In genomic region chr17:8340407-8341359, GRCm38 (mm10) we compare ENCODE assay signal across 8 mouse cellular contexts. TPM values are rescaled to one million over a fixed set of nuclear protein-coding genes. Genes with fewer than 3 reads are reported as not detected.
A peak's percentile ranks its signal among the peaks of the same experiment; 100 is the strongest.
DNase-seq lines count a peak whose midpoint lies in the region; ATAC-seq lines count a peak whose summit lies in the region.
"Had no signal": no experiment of that assay in that cellular context is flagged by ENCODE, and none has a peak within 500 bp of the region (broad histone marks: within the 10 kb centered on the region; RNA-seq: fewer than 3 reads in every experiment).

No protein-coding gene starts in this region.

- peak; percentile 35 for ATAC-seq in CD4-positive, CD25-positive, alpha-beta regulatory T cell, adult 4 months
- peak; percentile 80 for ATAC-seq in embryonic facial prominence, embryonic 11.5 days (replicated peaks; ENCODE audit: insufficient number of reproducible peaks, low FRiP score, low TSS enrichment, low read depth)
- ATAC-seq in hematopoietic stem cell, adult 5-6 weeks (replicated peaks in 1 of 2; ENCODE audit: insufficient read depth in 1 of 2, low FRiP score in 2 of 2, low TSS enrichment in 1 of 2, low read depth in 1 of 2, poor library complexity in 2 of 2, severe bottlenecking in 2 of 2), result peak; percentile 30 to 47; a peak in 2 of 4 replicates
- ATAC-seq in stomach, embryonic 16.5 days (ENCODE audit: insufficient read depth, low FRiP score), result peak; percentile 45

- intact Hi-C loops in left cerebral cortex, postnatal 14 days (cut with DNase I), result no loop called here

- peak overlapping the region; percentile 56 for H3K4me3 ChIP-seq in embryonic facial prominence, embryonic 11.5 days (ENCODE audit: low read depth, low read length)
- peak overlapping the region; percentile 48 for H3K4me3 ChIP-seq in stomach, embryonic 16.5 days (replicated peaks; ENCODE audit: low read length)
- H3K4me3 ChIP-seq: erythroblast, embryonic 14.5 days had no signal

- H3K36me3 ChIP-seq in embryonic facial prominence, embryonic 11.5 days (replicated peaks; ENCODE audit: control insufficient read depth, insufficient read depth, low read depth, low read length), result no peaks in the 10 kb centered on the region
- no peaks in the 10 kb centered on the region for H3K36me3 ChIP-seq in stomach, embryonic 16.5 days (ENCODE audit: control insufficient read depth, insufficient read depth, low read length)

- peak overlapping the region; percentile 100 for H3K4me2 ChIP-seq in embryonic facial prominence, embryonic 11.5 days (ENCODE audit: low read depth, low read length)
- H3K4me2 ChIP-seq in stomach, embryonic 16.5 days (ENCODE audit: low read depth, low read length), result peak overlapping the region; percentile 95

- peaks cover 3% of the 10 kb centered on the region for H3K4me1 ChIP-seq in embryonic facial prominence, embryonic 11.5 days (ENCODE audit: control insufficient read depth, insufficient read depth, low read length)
- H3K4me1 ChIP-seq in stomach, embryonic 16.5 days (ENCODE audit: control insufficient read depth, insufficient read depth, low read length), result peaks cover 7% of the 10 kb centered on the region

- peak; percentile 71 for DNase-seq in ZHBTc4 (ENCODE audit: low read depth, low spot score)
- DNase-seq in embryonic facial prominence, embryonic 11.5 days (ENCODE audit: low spot score), result peak; percentile 23
- peak; percentile 53 to 58 for DNase-seq in left cerebral cortex, postnatal 14 days (ENCODE audit: low spot score in 2 of 2)
- DNase-seq in mesoderm, embryonic 11.5 days (ENCODE audit: low read depth, low spot score), result peak; percentile 41

- no peaks in the 10 kb centered on the region for H3K9me3 ChIP-seq in embryonic facial prominence, embryonic 11.5 days (replicated peaks; ENCODE audit: control insufficient read depth, low read length)
- no peaks in the 10 kb centered on the region for H3K9me3 ChIP-seq in stomach, embryonic 16.5 days (replicated peaks; ENCODE audit: control insufficient read depth, low read length)

- H3K27me3 ChIP-seq in embryonic facial prominence, embryonic 11.5 days (ENCODE audit: control insufficient read depth, insufficient read depth, low read length), result peaks cover 36% of the 10 kb centered on the region
- H3K27me3 ChIP-seq in stomach, embryonic 16.5 days (ENCODE audit: control insufficient read depth, insufficient read depth, low read length), result peaks cover 36% of the 10 kb centered on the region

- H3K27ac ChIP-seq in embryonic facial prominence, embryonic 11.5 days (replicated peaks; ENCODE audit: low read depth, low read length), result no peak overlapping the region
- no peak overlapping the region for H3K27ac ChIP-seq in stomach, embryonic 16.5 days (ENCODE audit: low read length)

- under 1% methylated on average over 71 of the region's 92 CpGs for WGBS in embryonic facial prominence, embryonic 11.5 days
- under 1% methylated on average over 78 of the region's 92 CpGs for WGBS in stomach, embryonic 16.5 days

- peak overlapping the region; percentile 65 for H3K9ac ChIP-seq in embryonic facial prominence, embryonic 11.5 days (replicated peaks; ENCODE audit: low read length)
- H3K9ac ChIP-seq in stomach, embryonic 16.5 days (ENCODE audit: low read length), result peak overlapping the region; percentile 66

RNA-seq across cellular contexts. Expression of gene Prr18, which starts 3.4 kb away (rescaled TPM):
- polyA plus RNA-seq in CD4-positive, CD25-positive, alpha-beta regulatory T cell, adult 4 months (2017; shearing (Covaris generic)), result not detected
- 0.31 and 0.49 TPM in 2 replicates for polyA plus RNA-seq in embryonic facial prominence, embryonic 11.5 days (2014; fragmentation: Nextera tagmentation; extraction: Ambion mirVana)
- not detected in 2 replicates for total RNA-seq in hematopoietic stem cell, adult 5-6 weeks (2017)
- 10 to 100 TPM in 1 of 2 experiments, 1 to 10 TPM in 1; 7.2 to 12.3 TPM for total RNA-seq in left cerebral cortex, postnatal 14 days (2021)
- polyA plus RNA-seq in stomach, embryonic 16.5 days (2015; fragmentation: Nextera tagmentation; extraction: Ambion mirVana), result 0.15 and 0.31 TPM in 2 replicates

RNA-seq across cellular contexts. Expression of gene T2, which starts 15.1 kb away (rescaled TPM):
- polyA plus RNA-seq in CD4-positive, CD25-positive, alpha-beta regulatory T cell, adult 4 months (2017; shearing (Covaris generic)), result 1 to 10 TPM in 1 of 2 experiments, under 1 TPM in 1; 0.51 to 2.7 TPM
- 0.74 and 1.2 TPM in 2 replicates for polyA plus RNA-seq in embryonic facial prominence, embryonic 11.5 days (2014; fragmentation: Nextera tagmentation; extraction: Ambion mirVana)
- not detected in 2 replicates for total RNA-seq in hematopoietic stem cell, adult 5-6 weeks (2017)
- total RNA-seq in left cerebral cortex, postnatal 14 days (2021), result under 1 TPM in 1 of 2 experiments, not detected in 1; 0.33 TPM
- polyA plus RNA-seq in stomach, embryonic 16.5 days (2015; fragmentation: Nextera tagmentation; extraction: Ambion mirVana), result 0.13 and 0.21 TPM in 2 replicates
- polyA plus RNA-seq: erythroblast, embryonic 14.5 days had no signal

RNA-seq across cellular contexts. Expression of gene Sft2d1, which starts 29.8 kb away (rescaled TPM):
- polyA plus RNA-seq in CD4-positive, CD25-positive, alpha-beta regulatory T cell, adult 4 months (2017; shearing (Covaris generic)), result 100 to 1,000 TPM; 129 to 135 TPM
- polyA plus RNA-seq in embryonic facial prominence, embryonic 11.5 days (2014; fragmentation: Nextera tagmentation; extraction: Ambion mirVana), result 47.5 and 48.3 TPM in 2 replicates
- 33.1 and 56.3 TPM in 2 replicates for total RNA-seq in hematopoietic stem cell, adult 5-6 weeks (2017)
- 10 to 100 TPM; 58.0 to 62.1 TPM for total RNA-seq in left cerebral cortex, postnatal 14 days (2021)
- 73.3 and 74.8 TPM in 2 replicates for polyA plus RNA-seq in stomach, embryonic 16.5 days (2015; fragmentation: Nextera tagmentation; extraction: Ambion mirVana)

RNA-seq across cellular contexts. Expression of gene Mpc1, which starts 58.0 kb away (rescaled TPM):
- polyA plus RNA-seq in CD4-positive, CD25-positive, alpha-beta regulatory T cell, adult 4 months (2017; shearing (Covaris generic)), result 100 to 1,000 TPM; 183 to 184 TPM
- 106 and 124 TPM in 2 replicates for polyA plus RNA-seq in embryonic facial prominence, embryonic 11.5 days (2014; fragmentation: Nextera tagmentation; extraction: Ambion mirVana)
- total RNA-seq in hematopoietic stem cell, adult 5-6 weeks (2017), result 72.7 and 73.1 TPM in 2 replicates
- 100 to 1,000 TPM; 193 to 205 TPM for total RNA-seq in left cerebral cortex, postnatal 14 days (2021)
- 195 and 206 TPM in 2 replicates for polyA plus RNA-seq in stomach, embryonic 16.5 days (2015; fragmentation: Nextera tagmentation; extraction: Ambion mirVana)
